Mouse (Mus musculus): ENCODE data around the gene Cask. TPM values are rescaled to one million over a fixed set of nuclear protein-coding genes. Genes with fewer than 3 reads are reported as not detected.

The Cask gene
- polyA plus RNA-seq, 1 experiment from 2014 or later: 22.8 TPM

GRCm38 (mm10) chrX:13622654-13623053, 228.5 kb downstream of the Cask start:
- no peak for ATAC-seq (ENCODE audit: low FRiP score, low TSS enrichment)
- H3K9ac ChIP-seq (ENCODE audit: low read depth, low read length): no peak overlapping the region
- WGBS: 81% methylated on average over 5 of the region's 5 CpGs
- H3K9me3 ChIP-seq (ENCODE audit: control insufficient read depth, low read length): no peaks in the 10 kb centered on the region
- H3K4me1 ChIP-seq (ENCODE audit: control insufficient read depth, insufficient read depth, low read length): no peaks in the 10 kb centered on the region
- H3K27ac ChIP-seq (ENCODE audit: low read depth, low read length): no peak overlapping the region
- H3K27me3 ChIP-seq (ENCODE audit: control insufficient read depth, insufficient read depth, low read length): no peaks in the 10 kb centered on the region
- H3K4me2 ChIP-seq (replicated peaks; ENCODE audit: low read depth, low read length): no peak overlapping the region
- H3K4me3 ChIP-seq (ENCODE audit: low read length): no peak overlapping the region
- H3K36me3 ChIP-seq (ENCODE audit: control insufficient read depth, insufficient read depth, low read length): no peaks in the 10 kb centered on the region; the same call in 1 of the 2 replicates

GRCm38 (mm10) chrX:13621473-13621872, 229.7 kb downstream of the Cask start:
- ATAC-seq (ENCODE audit: low FRiP score, low TSS enrichment): no peak
- Histone ChIP-seq H3K36me3 (ENCODE audit: control insufficient read depth, insufficient read depth, low read length) (no peaks in the 10 kb centered on the region; the same call in 1 of the 2 replicates), H3K9me3 (ENCODE audit: control insufficient read depth, low read length) (no peaks in the 10 kb centered on the region), H3K4me2 (replicated peaks; ENCODE audit: low read depth, low read length) (no peak overlapping the region), H3K9ac (ENCODE audit: low read depth, low read length) (no peak overlapping the region), H3K27me3 (ENCODE audit: control insufficient read depth, insufficient read depth, low read length) (no peaks in the 10 kb centered on the region), H3K4me3 (ENCODE audit: low read length) (no peak overlapping the region), H3K4me1 (ENCODE audit: control insufficient read depth, insufficient read depth, low read length) (no peaks in the 10 kb centered on the region), H3K27ac (ENCODE audit: low read depth, low read length) (no peak overlapping the region)
- 87% methylated on average over 4 of the region's 4 CpGs for WGBS

GRCm38 (mm10) chrX:13618476-13618875, 232.7 kb downstream of the Cask start:
- no peak overlapping the region for H3K4me3 ChIP-seq (ENCODE audit: low read length)
- no peaks in the 10 kb centered on the region for H3K9me3 ChIP-seq (ENCODE audit: control insufficient read depth, low read length)
- ATAC-seq (ENCODE audit: low FRiP score, low TSS enrichment): no peak
- WGBS: 80% methylated on average over 4 of the region's 4 CpGs
- no peaks in the 10 kb centered on the region; the same call in 1 of the 2 replicates for H3K36me3 ChIP-seq (ENCODE audit: control insufficient read depth, insufficient read depth, low read length)
- H3K27me3 ChIP-seq (ENCODE audit: control insufficient read depth, insufficient read depth, low read length): no peaks in the 10 kb centered on the region
- H3K4me2 ChIP-seq (replicated peaks; ENCODE audit: low read depth, low read length): no peak overlapping the region
- no peaks in the 10 kb centered on the region for H3K4me1 ChIP-seq (ENCODE audit: control insufficient read depth, insufficient read depth, low read length)
- H3K9ac ChIP-seq (ENCODE audit: low read depth, low read length): no peak overlapping the region
- H3K27ac ChIP-seq (ENCODE audit: low read depth, low read length): no peak overlapping the region

- no peaks in the 10 kb centered on the region for H3K9me3 ChIP-seq (ENCODE audit: control insufficient read depth, low read length)
- no peak overlapping the region for H3K4me3 ChIP-seq (ENCODE audit: low read length)
- H3K36me3 ChIP-seq (ENCODE audit: control insufficient read depth, insufficient read depth, low read length): no peaks in the 10 kb centered on the region; the same call in 1 of the 2 replicates
- no peak overlapping the region for H3K27ac ChIP-seq (ENCODE audit: low read depth, low read length)
- H3K9ac ChIP-seq (ENCODE audit: low read depth, low read length): no peak overlapping the region
- ATAC-seq (ENCODE audit: low FRiP score, low TSS enrichment): no peak
- no peak overlapping the region for H3K4me2 ChIP-seq (replicated peaks; ENCODE audit: low read depth, low read length)
- WGBS: 100% methylated on average over 1 of the region's 1 CpGs
- H3K27me3 ChIP-seq (ENCODE audit: control insufficient read depth, insufficient read depth, low read length): no peaks in the 10 kb centered on the region
- H3K4me1 ChIP-seq (ENCODE audit: control insufficient read depth, insufficient read depth, low read length): no peaks in the 10 kb centered on the region
Measured at GRCm38 (mm10) chrX:13617294-13617693, 233.9 kb downstream of the Cask start.

- no peaks in the 10 kb centered on the region; the same call in 1 of the 2 replicates for H3K36me3 ChIP-seq (ENCODE audit: control insufficient read depth, insufficient read depth, low read length)
- no peaks in the 10 kb centered on the region for H3K9me3 ChIP-seq (ENCODE audit: control insufficient read depth, low read length)
- no peak overlapping the region for H3K4me3 ChIP-seq (ENCODE audit: low read length)
- no peaks in the 10 kb centered on the region for H3K27me3 ChIP-seq (ENCODE audit: control insufficient read depth, insufficient read depth, low read length)
- no peaks in the 10 kb centered on the region for H3K4me1 ChIP-seq (ENCODE audit: control insufficient read depth, insufficient read depth, low read length)
- H3K27ac ChIP-seq (ENCODE audit: low read depth, low read length): no peak overlapping the region
- 77% methylated on average over 1 of the region's 1 CpGs for WGBS
- ATAC-seq (ENCODE audit: low FRiP score, low TSS enrichment): no peak
- H3K4me2 ChIP-seq (replicated peaks; ENCODE audit: low read depth, low read length): no peak overlapping the region
- H3K9ac ChIP-seq (ENCODE audit: low read depth, low read length): no peak overlapping the region
Measured at GRCm38 (mm10) chrX:13616726-13617125, 234.4 kb downstream of the Cask start.

GRCm38 (mm10) chrX:13612115-13612514, 239.1 kb downstream of the Cask start:
- no peak for ATAC-seq (ENCODE audit: low FRiP score, low TSS enrichment)
- no peak overlapping the region for H3K4me3 ChIP-seq (ENCODE audit: low read length)
- H3K9ac ChIP-seq (ENCODE audit: low read depth, low read length): no peak overlapping the region
- no peaks in the 10 kb centered on the region for H3K36me3 ChIP-seq (ENCODE audit: control insufficient read depth, insufficient read depth, low read length)
- WGBS: 78% methylated on average over 2 of the region's 2 CpGs
- H3K9me3 ChIP-seq (ENCODE audit: control insufficient read depth, low read length): no peaks in the 10 kb centered on the region
- H3K4me2 ChIP-seq (replicated peaks; ENCODE audit: low read depth, low read length): no peak overlapping the region
- H3K27ac ChIP-seq (ENCODE audit: low read depth, low read length): no peak overlapping the region
- no peaks in the 10 kb centered on the region for H3K27me3 ChIP-seq (ENCODE audit: control insufficient read depth, insufficient read depth, low read length)
- H3K4me1 ChIP-seq (ENCODE audit: control insufficient read depth, insufficient read depth, low read length): no peaks in the 10 kb centered on the region

GRCm38 (mm10) chrX:13611114-13611513, 240.1 kb downstream of the Cask start:
- Histone ChIP-seq H3K9ac (ENCODE audit: low read depth, low read length) (no peak overlapping the region), H3K27ac (ENCODE audit: low read depth, low read length) (no peak overlapping the region)
- WGBS: 88% methylated on average over 5 of the region's 5 CpGs

GRCm38 (mm10) chrX:13607752-13608151, 243.4 kb downstream of the Cask start:
- 49% methylated on average over 3 of the region's 3 CpGs for WGBS
- H3K27ac ChIP-seq (ENCODE audit: low read depth, low read length): no peak overlapping the region
- H3K9ac ChIP-seq (ENCODE audit: low read depth, low read length): no peak overlapping the region
- no peaks in the 10 kb centered on the region for H3K36me3 ChIP-seq (ENCODE audit: control insufficient read depth, insufficient read depth, low read length)
- no peaks in the 10 kb centered on the region for H3K27me3 ChIP-seq (ENCODE audit: control insufficient read depth, insufficient read depth, low read length)
- no peak for ATAC-seq (ENCODE audit: low FRiP score, low TSS enrichment)
- no peaks in the 10 kb centered on the region for H3K9me3 ChIP-seq (ENCODE audit: control insufficient read depth, low read length)
- H3K4me1 ChIP-seq (ENCODE audit: control insufficient read depth, insufficient read depth, low read length): no peaks in the 10 kb centered on the region
- H3K4me3 ChIP-seq (ENCODE audit: low read length): no peak overlapping the region
- H3K4me2 ChIP-seq (replicated peaks; ENCODE audit: low read depth, low read length): no peak overlapping the region

More at GRCm38 (mm10) chrX:13611114-13611513, 240.1 kb downstream of the Cask start:
- H3K4me3 ChIP-seq (ENCODE audit: low read length): no peak overlapping the region
- no peaks in the 10 kb centered on the region for H3K9me3 ChIP-seq (ENCODE audit: control insufficient read depth, low read length)
- ATAC-seq (ENCODE audit: low FRiP score, low TSS enrichment): no peak
- H3K36me3 ChIP-seq (ENCODE audit: control insufficient read depth, insufficient read depth, low read length): no peaks in the 10 kb centered on the region
- no peak overlapping the region for H3K4me2 ChIP-seq (replicated peaks; ENCODE audit: low read depth, low read length)
- no peaks in the 10 kb centered on the region for H3K27me3 ChIP-seq (ENCODE audit: control insufficient read depth, insufficient read depth, low read length)
- no peaks in the 10 kb centered on the region for H3K4me1 ChIP-seq (ENCODE audit: control insufficient read depth, insufficient read depth, low read length)

GRCm38 (mm10) chrX:13606741-13607140, 244.4 kb downstream of the Cask start:
- Histone ChIP-seq H3K4me3 (ENCODE audit: low read length) (no peak overlapping the region), H3K36me3 (ENCODE audit: control insufficient read depth, insufficient read depth, low read length) (no peaks in the 10 kb centered on the region), H3K27ac (ENCODE audit: low read depth, low read length) (no peak overlapping the region), H3K4me1 (ENCODE audit: control insufficient read depth, insufficient read depth, low read length) (no peaks in the 10 kb centered on the region), H3K4me2 (replicated peaks; ENCODE audit: low read depth, low read length) (no peak overlapping the region), H3K27me3 (ENCODE audit: control insufficient read depth, insufficient read depth, low read length) (no peaks in the 10 kb centered on the region), H3K9ac (ENCODE audit: low read depth, low read length) (no peak overlapping the region), H3K9me3 (ENCODE audit: control insufficient read depth, low read length) (no peaks in the 10 kb centered on the region)
- ATAC-seq (ENCODE audit: low FRiP score, low TSS enrichment): no peak
- WGBS: 48% methylated on average over 3 of the region's 3 CpGs

All from kidney, embryonic 14.5 days (tissue).